Mouse (Mus musculus) brain, embryonic 18.5 days (tissue): Measurements from ENCODE around the gene Clpsl2.
"Not testable (repeated sequence)": the region's sequence is repeated elsewhere in the genome, so short reads cannot be mapped to it uniquely, and the experiment has no call there.

ENCODE experiments used
- DNase-seq: peaks from one replicate; pipeline ENCODE4 v3.0.0-alpha.2; 2012; ENCODE audit warnings: low read depth, low spot score

Gene Clpsl2

DNA sequence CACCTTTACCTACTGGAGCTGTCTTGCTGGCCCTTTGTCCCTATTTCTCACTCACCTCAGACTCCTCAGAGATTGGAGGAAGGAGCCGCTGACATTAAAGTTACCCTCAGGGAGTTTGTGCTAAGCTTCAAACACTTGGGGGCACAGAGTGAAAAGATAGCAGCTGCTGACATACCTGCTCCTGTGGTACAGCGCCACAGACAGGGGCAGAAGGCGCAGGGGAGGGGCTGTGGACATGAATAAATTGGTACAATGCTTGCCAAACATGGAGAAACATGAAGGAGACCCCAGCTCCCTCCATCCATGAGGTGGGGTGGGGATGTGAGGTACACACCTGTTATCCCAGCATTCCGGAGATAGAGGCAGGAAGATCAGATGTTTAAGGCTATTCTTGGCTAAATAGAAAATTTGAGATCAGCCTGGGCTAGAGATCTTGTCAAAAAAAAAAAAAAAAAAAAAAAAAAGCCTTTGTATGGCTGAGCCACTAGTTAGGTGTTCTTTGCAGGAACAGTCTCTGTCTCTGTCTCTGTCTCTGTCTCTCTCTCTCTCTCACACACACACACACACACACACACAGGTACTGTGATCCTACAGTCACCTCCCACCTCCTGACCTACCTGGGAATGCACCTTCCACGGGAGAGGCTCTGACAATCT lies 28.0 kb upstream of the Clpsl2 start:
- no peak for DNase-seq

DNA sequence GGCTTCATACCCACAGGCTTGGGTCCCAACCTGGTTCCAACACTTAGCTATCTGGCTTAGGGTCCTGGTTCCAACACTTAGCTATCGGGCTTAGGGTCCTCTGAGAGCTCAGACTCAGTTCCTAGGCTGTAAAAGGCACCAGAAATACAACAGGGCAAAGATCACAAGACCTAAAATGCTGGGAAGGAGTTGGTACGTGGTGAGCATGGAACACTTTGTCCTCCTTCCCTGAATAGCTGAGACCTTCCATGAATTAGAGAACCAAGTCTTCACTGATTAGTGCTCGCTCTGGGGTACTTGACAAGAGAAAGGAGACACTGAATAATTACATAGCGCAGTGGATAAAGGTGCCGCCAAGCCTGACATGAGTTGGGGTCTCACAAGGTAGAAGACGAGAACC lies 27.3 kb upstream of the Clpsl2 start:
- no peak for DNase-seq

DNA sequence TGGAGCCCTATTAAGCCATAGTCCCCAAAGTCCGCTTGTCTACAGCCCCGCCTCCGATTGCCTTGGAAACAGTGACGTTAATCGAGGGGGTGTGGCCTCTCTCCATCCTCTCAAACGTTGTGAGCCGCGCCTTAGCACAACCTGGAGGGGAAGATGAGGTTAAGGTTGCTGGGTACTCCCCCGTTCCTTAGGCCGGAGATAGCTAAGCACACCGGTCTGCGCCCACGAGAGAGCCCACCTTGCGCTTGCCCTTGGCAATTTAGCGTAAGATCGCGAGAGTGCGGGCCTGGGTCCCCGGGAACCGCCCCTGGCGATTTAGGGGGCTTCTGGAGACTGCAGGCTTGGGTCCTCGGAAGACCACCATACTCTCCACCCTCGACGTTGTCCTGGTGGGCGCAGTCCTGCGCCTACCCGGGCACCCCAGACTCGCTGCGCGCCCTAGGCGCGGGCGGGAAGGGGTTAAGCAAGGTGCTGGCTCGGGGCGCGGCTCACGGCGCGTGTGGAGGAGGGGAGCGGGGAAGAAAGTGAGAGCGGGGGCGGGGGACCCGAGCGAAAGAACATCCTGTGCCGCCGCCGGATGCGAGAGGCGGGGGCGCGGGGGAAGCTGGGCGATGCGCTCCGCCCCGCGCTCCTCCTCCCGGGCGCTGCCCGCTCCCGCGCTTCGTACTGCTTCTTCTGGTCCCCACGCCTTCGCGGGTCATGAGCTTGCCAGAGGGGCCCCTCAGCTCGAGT lies 26.4 kb upstream of the Clpsl2 start:
- peak; percentile 79 for DNase-seq

DNA sequence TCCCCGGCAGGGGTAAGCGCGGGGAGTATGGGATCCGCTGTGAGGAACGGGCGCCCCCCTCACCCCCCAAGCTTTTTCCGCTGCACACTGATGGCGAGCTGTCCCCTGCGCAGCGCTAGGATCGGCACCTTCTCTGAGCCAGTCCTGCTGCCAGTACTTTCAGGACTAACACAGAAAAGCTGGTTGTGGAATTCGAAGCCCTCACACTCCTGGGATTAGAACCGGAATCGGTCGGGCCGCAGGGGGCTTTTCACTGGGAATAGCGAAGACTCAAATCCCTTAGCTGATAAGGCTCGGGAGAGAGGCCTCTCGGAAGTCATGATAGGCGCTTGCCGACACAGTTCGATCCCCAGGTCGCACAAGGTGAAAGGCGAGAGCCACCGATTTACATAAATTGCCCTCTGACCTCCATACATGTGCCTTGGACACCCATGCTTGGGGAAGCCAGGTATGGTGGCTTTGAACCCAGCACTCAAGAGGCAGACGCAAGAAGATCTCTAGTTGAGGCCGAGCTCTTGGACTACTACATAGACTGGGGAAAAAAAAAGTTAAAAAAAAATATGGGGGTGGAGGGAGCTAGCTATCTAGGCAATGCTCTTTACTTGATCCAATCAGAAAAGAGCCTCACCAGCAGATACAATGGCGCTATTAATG lies 25.7 kb upstream of the Clpsl2 start:
- DNase-seq, result no peak

DNA sequence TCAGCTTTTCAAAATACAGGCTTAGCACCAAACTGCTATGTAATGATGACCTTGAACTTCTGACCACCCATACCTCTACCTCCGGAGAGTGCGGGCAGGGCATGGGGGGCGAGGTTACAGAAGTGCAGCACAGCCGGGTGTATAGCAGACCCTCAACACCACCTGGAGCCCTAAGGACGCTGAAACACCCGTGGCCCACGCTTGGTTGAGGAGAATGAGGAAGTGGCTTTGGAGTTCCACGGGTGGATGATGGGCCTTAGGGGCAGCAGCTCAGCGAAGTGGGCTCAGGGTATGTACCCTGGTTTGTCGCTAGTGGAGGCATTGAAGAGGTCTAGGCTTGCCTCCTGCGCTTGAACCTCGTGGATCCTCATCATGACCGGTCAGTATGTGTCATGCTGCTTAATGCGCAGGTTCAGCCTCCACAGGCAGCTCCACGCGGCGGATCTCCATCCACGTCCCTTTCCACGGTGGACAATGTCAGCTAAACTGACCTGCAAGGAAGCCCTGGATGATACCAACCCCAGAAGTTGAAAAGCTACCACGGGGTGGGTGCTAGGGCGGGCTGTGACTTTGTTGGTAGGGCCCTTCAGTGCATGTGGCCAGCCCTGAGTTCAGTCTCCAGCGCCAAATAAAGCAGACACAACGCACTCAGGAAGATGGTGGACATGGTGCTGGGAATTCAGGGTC lies 25.1 kb upstream of the Clpsl2 start:
- no peak for DNase-seq

DNA sequence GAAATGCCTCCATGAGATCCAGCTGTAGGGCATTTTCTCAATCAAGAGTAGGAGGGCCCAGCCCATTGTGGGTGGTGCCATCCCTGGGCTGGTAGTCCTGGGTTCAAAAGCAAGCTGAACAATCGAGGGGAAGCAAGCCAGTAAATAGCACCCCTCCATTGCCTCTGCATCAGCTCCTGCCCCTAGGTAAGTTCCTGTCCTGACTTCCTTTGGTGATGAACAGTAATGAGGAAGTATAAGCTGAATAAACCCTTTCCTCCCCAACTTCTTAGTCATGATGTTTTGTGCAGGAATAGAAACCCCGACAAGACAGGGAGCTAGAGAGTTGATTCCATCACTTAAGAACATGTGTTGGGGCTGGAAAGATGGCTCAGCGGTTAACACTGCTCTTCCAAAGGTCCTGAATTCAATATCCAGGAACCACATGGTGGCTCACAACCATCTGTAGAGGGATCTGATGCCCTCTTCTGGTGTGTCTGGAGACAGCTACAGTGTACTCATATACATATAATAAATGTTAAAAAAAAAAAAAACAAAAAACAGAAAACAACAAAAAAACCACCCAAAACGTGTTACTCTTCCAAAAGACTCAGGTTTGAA lies 24.3 kb upstream of the Clpsl2 start:
- no peak for DNase-seq

DNA sequence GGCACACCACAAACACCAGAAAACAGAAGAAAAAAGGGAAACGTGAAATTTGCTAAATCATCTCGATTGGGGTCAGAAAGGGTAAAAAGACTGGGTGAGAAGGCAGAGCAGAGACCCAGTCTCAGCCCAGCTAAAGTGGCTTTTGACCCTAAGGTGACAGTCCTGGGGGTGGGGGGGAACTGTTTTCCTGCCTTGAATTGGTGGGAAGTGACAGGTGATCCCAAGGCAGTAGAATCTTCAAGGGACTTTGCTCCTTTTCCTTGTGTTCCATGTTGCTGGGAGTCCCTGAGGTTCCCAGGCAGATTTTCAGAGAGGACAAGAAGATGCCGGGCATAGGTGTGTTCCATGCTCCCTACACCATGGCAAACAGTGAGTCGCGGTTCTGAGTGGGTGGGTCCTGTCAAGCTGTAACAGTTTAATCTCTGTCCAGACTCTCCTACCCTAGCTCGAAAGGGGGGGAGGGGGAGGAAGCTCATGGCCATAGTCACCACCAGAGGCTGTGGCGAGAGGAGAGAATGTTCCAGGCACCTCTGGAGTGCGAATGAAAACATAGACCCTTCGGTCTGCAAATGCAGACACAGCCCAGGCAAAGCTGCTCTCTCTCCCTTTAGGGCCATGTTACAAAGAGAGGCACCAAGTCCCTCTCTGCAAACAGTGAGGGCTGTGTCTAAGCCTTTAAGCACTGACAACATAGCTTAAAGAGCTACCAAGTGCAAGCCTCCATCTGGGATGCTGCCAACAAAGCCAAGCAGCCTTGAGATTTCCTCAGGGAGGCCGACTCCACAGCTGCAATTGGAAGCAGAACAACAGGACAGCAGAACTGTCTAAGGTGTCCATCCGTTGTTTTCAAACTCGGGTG lies 21.8 kb upstream of the Clpsl2 start:
- no peak for DNase-seq

DNA sequence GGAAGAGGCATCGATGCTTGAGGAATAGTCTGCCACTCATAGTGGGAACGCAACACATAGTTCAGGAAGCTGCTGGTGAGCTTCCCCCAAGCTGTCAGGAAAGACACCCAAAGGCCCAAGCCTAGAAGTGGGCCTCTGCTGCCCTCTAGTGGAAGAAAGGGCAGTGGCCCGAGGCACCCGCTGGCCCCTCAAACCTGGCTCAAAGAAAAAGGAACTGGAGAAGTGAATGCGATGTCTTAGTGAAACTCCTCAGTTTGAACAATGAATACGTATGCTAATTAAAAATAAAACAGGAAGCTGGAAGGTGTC lies 21.2 kb upstream of the Clpsl2 start:
- DNase-seq, result peak; percentile 60

DNA sequence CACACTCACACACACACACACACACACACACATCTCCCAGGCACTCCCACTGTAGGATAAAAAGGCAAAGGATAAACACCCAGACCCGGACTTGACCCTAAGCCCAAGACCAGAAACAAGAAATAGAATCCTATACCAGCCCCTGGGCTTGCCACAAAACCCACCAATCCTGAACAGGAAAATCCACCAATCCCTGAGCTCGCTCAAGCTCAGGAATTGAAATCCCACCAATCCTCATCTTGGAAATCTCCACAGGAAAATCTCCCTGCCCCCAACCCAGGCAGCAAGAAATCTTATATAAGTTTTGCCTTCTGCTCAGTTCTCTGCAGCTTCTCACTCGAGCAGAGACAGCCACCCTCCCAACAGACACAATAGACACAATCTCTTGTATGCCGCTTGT lies 20.1 kb upstream of the Clpsl2 start:
- no peak for DNase-seq

DNA sequence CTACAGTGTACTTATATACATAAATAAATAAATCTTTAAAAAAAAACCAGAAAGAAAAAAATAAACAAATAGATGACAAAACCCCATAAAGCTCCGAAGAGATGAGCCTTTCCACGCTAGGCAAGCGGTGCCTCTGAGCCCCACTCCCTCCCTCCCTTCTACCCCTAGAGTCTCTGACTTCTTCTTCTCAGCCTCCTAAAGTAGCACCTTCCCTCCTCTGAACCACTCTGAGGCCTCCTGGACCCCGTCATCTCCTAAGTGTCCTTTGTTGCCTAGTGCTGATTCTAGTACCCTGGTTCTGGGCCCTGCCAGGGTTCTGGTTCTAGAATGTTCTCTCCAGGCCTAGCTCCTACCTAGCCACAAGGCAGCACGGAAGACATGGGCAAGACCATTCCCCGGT lies 18.7 kb upstream of the Clpsl2 start, which contains the start of gene Armc12:
Gene Armc12 (plus strand): TSS at position 301 of the 400 bp plus-strand sequence.
- DNase-seq, result no peak

DNA sequence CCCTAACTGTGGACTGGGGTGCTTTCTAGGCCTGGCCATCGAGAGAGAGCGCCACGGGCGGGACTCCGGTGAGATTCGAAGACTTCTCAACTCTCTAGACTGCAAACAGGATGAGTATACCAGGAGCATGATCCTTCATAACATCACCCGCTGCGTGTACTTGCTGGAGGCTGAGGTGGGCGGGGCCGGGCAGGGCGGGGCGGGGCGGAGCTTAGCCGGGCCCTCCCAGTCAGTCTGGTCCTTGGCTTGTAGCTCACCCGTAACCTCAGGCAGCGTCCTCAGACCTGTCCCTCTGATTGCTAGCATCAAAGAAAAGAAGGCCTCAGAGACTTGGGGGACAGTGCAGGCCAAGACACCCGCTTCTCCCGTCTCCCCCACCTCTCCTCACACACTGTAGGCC lies 17.3 kb upstream of the Clpsl2 start:
- DNase-seq, result no peak

DNA sequence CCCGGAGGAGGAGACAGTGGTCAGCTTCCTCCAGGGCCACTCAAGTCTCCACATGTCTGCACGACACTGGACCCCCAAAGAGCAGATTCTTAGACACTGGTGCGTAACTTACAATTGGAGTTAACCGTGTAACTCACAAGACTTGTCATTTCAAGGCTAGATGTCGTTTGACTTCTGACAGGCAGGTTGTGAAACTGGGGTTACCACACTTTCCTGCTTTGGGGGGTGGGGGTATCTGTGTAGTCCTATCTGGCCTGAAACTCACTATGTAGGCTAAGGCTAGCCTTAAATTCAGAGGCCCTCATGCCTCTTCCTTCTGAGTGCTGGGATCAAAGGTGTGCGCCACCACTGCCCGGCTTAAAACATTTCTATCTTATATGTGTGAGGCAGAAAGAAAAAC lies 16.7 kb upstream of the Clpsl2 start:
- DNase-seq, result no peak

DNA sequence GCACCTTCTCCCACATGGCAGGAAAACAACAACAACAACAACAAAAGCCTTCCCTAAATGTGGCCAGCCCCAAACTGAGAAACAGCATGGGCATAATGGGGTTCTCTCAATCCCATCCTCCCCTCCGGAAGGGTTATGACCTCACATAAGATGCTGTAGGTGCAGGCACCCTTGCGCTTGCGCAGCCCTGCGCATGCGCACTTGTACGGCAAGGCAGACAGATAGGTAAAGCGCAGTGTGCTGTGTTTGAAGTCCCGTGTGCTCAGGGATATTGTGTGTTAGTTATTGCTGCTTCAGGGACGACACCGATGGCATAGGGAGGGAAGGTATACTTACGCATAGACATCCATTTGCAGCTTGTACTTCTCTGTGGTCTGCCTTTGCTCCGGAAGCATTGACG lies 15.9 kb upstream of the Clpsl2 start:
- DNase-seq, result no peak

DNA sequence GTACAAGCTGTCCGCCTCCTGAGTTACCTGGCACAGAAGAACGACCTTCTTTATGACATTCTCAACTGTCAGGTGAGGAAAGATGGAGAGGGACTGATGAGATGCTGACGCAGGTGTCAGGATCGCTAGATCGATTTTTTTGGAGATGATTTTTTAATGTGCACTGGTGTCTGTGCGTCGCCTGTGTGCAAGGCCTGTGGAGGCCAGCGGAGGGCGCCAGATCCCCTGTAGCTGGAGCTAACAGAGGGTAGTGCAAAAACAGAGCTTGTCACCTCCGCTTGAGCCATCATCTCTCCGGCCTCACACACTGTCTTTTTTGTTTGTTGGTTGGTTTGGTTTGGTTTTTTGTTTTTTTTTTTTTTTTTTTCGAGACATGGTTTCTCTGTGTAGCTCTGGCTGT lies 11.3 kb upstream of the Clpsl2 start:
- DNase-seq, result no peak

DNA sequence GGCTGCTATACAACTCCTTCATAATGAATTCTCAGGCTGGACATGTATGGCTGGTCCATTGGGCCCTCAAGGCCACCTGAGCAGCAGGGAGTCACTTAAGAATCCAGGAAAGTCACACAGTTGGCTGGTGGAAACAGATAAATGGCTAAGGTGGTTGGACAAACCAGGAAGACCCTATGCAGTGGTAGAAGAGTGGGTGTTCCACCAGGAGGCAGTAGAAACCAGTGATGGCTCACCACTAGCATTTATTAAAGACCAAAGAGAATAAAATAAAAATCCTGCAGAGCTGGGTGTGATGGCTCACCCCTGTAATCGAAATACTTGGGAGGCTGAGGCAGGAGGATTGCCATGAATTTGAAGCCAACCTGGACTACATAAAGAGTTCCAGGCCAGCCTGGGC lies 2.3 kb upstream of the Clpsl2 start:
- no peak for DNase-seq

DNA sequence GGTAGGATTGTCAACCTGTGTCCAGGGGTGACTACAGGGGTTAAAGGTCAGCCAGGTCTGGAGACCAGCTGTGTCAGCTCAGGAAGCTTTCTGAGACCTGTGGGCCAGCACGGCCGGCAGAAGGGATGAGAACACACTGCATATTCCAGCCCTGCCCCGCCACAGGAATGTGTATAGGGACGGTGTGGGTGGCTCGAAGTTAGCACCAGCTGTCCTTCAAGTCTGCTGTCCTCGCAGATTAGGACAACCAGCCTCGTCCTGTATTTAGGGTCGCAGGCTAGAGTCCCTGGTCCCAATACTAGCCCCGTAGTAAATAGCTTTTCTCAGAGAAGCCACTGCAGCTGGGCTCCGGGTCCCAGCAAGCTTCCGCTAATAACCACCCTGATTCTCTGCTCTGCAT lies 661 bp upstream of the Clpsl2 start:
- DNase-seq, result no peak

DNA sequence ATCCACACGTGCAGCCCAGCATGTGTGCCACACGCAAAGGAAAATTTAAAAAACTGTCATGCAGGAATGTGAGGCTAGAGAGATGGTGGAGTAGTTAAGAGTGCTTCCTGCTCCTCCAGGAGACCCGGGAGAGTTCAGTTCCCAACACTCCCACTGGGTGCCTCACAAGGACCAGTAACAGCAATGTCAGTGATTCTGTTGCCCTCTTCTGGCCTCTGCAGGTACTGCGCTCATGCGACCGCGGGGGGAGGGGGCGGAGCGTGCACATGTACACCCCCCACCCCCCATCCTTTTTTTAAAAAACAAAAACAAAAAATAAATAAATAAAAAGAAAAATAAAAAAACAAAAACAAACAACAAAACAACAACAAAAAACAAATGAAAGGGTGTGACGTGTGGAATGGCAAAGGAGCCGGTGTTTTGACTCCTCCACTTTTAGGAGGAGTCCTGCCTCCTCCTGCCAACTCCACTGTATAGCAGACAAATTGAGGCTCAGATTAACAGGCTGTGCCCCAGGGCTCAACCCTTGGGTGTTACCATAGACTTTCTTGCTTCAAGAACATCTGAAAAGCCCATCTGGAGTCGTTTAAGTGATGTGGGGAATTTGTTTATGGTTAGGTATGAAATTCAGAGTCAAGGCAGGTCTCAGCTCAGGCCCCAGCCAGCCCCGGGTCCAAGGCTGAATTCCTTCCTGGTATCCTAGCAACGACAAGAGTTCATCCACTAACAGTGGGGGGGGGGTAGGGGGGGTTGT lies 4.0 kb downstream of the Clpsl2 start:
- DNase-seq, result peak; percentile 6

DNA sequence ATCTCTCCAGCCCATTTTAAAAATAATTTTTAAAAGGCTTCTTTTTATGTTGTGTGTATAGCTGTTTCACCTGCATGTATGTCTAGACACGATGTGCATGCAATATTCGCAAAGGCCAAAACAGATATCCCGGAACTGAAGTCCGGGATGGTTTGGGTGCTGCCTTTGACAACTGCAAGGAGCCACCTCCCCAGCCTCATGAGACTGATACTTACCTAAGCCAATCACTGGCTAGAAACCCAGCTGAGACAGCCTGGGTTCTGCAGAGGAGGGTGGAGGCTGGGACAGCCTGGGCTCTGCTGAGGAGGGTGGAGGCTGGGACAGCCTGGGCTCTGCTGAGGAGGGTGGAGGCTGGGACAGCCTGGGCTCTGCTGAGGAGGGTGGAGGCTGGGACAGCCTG lies 4.8 kb downstream of the Clpsl2 start:
- not testable (repeated sequence) for DNase-seq

DNA sequence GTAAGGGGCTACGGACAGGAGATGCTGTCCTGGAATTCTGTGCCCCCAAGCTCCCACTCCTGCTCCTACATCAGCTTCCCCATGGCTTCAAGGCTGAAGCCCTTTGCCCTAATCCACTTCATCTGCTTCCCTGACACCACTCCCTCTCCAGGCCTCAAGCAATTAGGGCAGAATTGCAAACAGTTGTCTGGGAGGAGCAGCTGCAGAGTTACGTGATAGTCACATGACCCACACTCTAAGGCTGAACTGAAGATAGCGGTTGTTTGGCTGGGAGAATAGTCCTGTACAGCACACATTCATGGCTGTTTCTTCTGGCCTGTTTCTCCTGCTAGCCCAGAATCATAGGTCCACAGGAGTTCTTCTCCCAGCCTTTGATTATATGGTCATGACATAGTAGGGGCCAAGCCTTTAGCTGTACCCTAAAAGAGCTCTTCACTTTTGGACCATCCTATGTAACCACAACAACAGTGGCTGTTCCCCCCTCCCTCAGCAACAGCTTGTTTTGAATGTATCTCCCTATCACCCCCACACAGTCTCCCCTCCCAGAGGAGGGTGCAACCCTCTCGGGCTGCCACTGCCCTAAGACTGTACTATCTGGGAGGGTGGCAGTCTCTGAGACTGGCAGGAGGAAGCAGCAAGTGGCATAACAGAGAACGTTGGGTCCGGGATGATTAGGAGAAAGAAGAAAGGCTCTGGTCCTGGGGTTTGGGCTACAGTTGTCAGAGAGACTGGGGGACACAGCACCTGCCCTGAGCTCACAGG lies 7.6 kb downstream of the Clpsl2 start:
- DNase-seq, result no peak

DNA sequence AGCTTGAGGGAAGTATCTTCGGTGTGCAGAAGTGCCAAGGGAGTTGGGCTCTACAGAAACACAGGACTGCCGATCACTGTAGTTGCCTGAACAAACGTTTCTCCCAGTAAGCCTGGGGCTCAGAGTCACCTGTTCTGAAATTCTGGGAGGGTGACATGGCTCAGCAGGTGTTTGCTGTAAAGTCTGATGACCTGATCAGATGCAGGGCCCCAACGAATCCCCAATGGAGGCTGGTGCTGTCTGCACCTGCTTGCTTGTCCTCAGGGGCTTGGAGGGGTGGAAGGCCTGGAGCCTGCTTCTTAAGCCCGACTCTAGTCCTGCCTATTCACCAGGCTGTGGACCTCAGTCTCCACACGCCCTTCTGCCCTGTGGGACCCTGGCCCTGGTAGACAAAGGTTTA lies 8.6 kb downstream of the Clpsl2 start:
- DNase-seq, result no peak
